Mouse (Mus musculus) left cerebral cortex, postnatal 4 days (tissue): ENCODE data around the gene Ercc1. TPM values are rescaled to one million over a fixed set of nuclear protein-coding genes. Genes with fewer than 3 reads are reported as not detected.

Experiments used
- DNase-seq: peaks from one replicate; pipeline ENCODE4 v3.0.0-alpha.2; 2022
- intact Hi-C: fragments of 180-260 bp; cut with DNase I; formaldehyde crosslinking; loops from one replicate; pipeline ENCODE4 v1.15.1; 2025
- total RNA-seq, 2 experiments: library from RNA; stranded (reverse); gene quantifications; 2 replicates each; pipeline ENCODE4 v1.2.3; 2021

Ercc1 gene
- total RNA-seq, 2 experiments from 2014 or later, result 60.1 to 70.9 TPM

DNA sequence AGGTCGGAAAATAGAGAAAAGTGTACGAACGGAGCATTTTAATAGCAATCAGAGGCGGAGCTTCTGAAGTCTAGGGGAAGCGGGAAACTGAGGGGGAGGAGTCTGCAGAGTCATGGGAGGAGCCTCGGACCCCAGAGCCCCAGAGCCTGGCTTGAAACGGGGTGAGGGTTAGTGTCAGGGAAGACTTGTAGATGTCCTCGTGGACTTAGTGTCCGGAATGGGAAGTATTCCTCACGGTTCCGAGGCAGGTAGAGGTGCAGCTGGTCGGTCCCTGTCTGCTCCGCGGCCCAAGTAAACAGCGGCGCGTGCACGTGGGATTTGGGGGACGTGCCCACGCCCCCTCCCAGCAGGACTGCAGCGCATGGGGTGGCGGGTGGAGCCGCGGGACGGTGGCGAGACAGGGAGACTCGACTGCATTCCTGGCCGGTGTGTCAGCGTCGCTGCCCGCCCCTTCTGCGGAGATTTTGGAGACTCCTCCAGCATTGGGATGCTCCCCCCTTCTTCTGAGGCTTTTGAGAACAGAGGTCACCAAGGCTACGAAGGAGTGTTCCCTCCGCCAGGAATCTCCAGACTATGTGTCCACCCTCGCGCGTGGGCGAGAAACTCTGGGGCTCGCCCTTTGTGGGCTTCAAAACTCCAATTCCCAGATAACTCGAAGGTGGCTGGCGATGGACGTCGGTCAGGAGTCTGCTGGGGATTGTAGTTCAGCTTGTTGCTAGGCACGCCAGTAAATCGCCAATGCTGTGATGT lies 15.5 kb downstream of the Ercc1 start:
- intact Hi-C loops, result no loop called here
- DNase-seq, result peak; percentile 57

DNA sequence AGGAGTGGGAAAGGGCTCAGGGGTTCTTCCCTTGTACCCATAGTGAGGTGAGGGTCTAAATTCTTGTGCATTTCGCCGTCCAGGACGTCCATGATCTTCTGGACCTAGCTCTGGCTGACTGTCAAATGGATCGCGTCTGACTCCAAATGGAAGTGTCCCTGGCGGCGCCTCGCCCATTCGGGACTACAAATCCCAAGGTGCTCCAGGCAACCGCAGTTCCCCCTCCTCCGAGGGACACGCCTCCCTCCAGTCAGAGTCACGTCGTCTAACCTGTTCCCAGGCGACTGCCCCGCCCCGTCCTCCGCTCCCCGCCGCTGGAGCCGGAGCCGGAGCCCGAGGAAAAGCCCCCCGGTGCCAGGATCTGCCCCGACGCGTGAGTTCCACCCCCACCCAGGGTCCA lies 16.4 kb downstream of the Ercc1 start:
- intact Hi-C loops, result no loop called here

DNA sequence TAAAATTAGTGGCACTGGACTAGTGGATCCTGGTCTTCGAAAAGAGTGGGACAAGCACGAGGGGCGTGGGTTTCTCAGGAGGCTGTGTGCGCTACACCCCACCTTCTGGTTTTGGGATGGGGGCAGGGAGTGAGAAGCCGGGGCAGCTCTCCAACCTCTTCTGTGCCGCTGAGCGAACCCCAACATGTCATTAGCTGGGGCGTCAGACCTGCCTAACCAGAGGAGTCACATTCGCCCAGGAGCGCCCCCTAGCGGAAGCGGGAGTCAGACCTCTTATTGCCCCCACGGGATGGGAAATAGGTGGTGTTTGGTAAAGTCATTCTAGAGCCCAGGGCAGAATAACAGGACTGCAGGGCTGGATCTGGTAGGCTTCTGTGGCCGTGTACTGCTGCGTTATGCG lies 17.1 kb downstream of the Ercc1 start:
- DNase-seq, result peak; percentile 64
- intact Hi-C loops, result no loop called here

More for the DNA sequence above, 16.4 kb downstream of the Ercc1 start:
- peak; percentile 86 for DNase-seq

DNA sequence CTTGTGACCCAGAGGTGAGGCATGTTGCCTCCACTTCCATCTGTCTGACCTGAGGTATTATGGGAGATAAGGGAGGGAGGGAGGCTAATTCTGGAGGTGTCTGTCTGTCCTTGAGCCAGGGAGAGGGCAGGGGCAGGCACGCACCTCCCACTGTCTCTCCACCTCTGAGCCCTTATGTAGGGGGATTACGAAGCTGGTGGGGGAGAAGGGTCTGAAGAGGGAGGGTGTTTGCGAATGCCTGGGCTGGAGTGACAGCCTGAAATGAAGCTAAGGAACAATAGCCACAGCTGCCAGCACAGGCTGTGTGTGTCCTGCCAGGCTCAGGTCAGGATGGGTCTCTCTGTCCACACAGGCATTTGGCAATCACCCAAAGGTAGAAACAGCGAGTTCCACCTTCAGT lies 17.7 kb downstream of the Ercc1 start:
- intact Hi-C loops, result no loop called here
- no peak for DNase-seq

DNA sequence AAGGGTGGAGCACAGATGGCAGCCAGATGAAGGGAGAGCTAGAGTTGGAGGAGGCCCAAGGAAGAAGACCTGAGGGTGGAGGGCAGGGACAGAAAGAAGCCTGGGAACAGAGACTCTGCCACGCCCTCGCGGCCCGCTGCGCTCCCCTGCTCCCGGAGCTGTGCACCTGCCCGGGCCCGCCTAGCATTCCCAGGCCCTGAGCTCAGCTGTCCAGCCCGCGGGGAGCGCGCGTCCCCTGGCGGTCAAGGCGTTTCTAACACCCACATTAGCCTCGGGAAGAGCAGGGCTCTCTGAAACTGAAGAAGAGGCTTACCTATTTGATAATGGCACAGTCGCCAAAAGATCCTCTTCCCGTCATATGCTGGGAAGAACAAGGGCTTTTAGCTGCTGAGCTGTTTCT lies 19.3 kb downstream of the Ercc1 start:
- intact Hi-C loops, result no loop called here
- peak; percentile 62 for DNase-seq

DNA sequence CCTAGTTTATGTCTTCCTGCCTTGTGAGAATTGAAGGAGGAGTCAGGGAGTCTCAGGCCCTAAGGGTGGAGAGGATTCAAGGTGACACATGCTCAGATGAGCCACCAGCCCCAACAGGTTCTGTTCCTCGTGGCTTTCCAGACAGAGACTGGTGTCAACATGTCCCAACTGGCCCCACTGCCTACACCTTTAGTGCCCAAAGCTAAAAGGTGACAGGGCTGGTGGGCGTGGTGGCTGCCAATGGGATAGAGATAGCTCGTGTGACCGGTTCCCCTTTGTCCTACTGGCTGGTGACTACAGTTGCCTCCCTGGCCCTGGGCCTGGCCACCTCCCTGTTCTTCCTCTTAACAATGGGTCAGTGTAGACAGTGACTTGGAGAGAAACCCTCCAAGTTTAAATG lies 20.8 kb downstream of the Ercc1 start:
- no peak for DNase-seq
- intact Hi-C loops, result no loop called here

DNA sequence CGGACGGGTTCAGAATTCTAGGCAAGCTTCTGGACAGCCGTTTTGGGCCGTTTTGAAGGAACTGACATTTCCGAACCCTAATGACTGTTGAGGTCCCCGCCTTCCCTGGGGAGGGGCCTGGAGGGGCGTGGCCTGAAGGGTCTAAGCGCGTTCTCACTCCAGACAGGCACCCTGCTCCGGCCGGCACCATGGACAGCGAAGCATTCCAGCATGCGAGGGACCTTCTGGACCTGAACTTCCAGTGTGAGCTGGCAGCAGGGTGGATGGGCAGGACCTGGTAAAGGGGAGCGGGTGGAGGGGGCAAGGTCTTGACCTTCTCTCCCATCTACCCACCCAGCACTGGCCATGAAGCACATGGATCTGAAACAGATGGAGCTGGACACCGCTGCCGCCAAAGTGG lies 23.8 kb downstream of the Ercc1 start:
- DNase-seq, result no peak
- intact Hi-C loops, result no loop called here

DNA sequence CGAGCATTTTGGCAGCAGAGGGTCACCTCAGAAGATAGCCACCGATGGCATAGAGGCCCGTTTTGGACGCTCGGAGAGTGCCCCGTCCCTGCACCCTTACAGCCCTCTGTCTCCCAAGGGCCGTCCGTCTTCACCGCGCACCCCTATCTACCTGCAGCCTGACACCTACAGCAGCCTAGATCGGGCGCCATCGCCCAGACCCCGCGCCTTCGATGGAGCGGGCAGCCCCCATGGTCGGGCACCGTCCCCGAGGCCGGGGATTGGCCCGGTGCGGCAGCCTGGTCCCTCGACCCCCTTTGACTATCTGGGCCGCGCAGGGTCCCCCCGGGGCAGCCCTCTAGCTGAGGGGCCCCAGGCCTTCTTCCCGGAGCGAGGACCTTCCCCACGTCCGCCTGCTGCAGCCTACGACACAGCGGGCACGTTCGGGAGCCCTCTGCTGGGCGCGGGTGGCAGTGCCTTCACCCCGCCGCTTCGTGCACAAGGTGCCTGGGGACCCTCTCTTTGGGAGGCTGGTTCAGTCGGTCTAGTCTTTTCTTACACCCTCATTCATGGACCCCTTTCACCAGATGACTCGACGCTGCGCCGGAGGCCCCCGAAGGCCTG lies 25.3 kb downstream of the Ercc1 start:
- DNase-seq, result peak; percentile 75
- intact Hi-C loops, result no loop called here

DNA sequence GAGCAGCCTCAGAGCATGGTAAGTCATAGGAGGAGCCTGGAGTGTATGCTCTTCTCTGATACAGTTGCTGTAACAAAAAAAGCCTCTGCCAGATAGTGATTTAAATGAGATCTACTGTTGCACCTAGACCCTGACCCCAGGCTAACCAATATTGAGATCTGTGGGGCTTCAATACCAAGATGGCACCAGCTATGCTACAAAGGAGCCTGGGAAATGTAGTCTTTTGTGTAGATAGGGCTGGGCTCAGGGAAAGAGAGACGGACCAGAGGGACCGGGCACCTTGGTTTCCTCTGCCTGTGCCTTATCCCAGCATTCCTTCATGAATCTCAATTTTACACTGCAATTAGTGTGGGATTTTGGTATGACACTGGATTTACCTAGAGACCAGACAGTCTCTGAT lies 28.8 kb downstream of the Ercc1 start:
- intact Hi-C loops, result no loop called here
- DNase-seq, result no peak

DNA sequence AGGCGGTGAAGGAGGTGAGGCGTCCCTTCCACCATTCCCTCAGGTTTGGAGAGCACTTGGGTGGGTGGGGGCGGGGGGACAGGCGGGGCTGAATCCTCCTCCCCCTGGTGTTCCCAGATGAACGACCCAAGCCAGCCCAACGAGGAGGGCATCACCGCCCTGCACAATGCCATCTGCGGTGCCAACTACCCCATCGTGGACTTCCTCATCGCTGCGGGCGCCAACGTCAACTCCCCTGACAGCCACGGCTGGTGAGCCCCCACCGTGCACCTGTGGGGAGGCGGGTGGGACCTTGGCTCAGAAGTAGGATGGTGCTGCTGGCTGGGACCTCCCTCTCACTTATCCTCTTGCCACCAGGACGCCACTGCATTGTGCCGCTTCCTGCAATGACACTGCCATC lies 30.8 kb downstream of the Ercc1 start:
- no peak for DNase-seq
- intact Hi-C loops, result no loop called here

DNA sequence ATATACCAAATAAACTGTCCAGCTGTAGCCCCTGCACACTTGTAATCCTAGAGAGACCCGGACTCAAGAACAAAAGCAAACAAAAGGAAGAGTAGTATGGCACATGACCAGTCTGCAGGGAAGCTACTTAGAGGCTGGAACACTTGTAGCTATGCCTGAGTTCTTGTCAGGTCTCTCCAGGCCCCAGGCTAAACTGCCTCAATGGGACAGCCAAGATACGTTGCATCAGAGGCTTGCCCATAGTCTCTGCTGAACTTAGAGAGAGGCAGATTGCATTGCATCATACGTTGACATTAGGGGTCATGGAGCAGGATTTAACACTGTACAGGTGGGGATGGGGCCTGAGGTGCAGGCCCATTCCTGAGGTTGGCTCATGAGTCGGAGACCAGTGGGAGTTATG lies 31.4 kb downstream of the Ercc1 start:
- intact Hi-C loops, result no loop called here
- no peak for DNase-seq

DNA sequence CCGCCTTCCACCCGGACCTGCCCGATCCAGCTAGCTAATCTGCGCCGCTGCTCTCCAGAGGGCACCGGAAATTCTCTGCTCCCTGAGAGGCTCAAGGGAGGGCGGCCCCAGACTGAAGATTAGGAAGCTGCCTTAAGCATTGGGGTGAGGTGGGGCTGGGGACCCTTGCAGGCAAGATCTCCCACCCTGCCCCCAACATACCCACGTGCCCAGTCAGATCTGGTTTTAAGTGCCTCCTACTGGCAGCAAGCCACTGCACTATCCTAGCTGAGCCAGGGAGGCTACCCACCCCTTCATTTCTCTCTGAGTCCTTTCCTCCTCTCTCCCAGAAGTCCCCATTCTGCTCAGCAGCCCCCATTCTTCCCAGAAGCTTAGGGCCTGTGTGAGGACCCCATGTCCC lies 33.5 kb downstream of the Ercc1 start:
- no peak for DNase-seq
- intact Hi-C loops, result no loop called here

DNA sequence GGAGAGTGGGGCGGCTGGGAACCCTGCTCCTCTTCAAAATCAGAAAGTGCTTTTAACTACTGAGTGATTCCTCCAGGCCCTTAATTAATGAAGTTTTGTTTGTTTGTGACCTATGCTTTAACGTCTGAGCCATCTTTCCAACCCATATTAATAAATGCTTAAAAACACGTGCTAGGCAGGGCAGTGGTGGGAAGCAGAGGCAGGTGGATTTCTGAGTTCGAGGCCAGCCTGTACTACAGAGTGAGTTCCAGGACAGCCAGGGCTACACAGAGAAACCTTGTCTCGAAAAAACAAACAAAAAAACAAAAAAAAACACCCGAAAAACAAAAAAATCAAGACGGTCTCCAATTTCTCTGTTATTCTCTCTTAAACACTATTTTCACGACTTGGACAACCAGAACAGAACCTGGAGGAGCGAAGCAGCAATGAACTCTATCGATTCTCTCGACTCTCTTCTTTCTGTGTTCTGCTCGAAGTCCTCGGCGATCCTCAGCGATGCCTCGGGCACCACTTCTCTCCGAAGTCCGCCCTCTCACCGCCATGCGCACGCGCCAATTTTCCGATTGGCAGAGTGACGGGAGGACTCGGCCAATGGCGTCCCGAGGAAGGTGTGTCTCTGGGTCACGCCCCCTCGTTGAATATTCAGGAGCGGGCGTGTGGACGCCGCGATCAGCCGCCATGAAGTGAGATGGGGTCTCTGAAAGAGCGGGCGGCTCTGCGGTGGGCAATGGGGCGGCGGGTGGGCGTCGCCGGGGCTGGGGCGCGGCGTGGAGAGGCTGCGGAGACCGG lies 37.0 kb downstream of the Ercc1 start, which contains the start of gene Ercc2:
Gene Ercc2 (plus strand): TSS at position 634 of the 789 bp plus-strand sequence.
- peak; percentile 99 for DNase-seq
- intact Hi-C loops, result no loop called here

DNA sequence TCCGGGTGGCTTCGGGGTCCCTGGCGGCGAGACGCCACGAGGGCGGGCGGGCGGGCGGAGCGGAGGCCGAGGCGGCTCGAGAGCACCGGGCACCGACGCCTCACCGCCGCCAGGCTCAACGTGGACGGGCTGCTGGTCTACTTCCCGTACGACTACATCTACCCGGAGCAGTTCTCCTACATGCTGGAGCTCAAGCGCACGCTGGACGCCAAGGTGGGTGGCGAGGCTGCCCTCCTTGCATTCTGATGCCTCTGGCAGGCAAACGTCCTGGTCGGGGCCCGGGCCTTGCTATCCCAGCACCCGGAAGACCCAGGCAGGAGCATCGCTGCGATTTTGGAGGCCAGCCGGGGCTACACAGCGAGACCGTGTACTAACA lies 37.6 kb downstream of the Ercc1 start:
- DNase-seq, result no peak
- intact Hi-C loops, result no loop called here

DNA sequence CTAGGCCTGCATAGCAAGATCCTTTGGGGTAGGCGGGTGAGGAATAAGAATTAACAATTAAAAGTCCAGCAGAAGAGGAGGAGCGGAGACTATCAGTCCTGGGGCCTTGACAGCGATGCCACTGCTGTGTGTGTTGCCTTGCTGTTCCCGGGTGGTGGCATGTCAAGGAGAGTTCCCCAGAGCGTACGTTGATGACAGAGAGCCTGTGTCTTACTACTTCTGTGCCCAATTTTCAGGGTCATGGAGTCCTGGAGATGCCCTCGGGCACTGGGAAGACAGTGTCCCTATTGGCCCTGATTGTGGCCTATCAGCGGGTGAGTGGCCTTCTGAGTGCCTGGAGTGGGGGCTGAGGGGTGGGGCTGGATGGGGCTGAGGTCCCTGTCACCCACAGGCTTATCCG lies 39.1 kb downstream of the Ercc1 start:
- intact Hi-C loops, result no loop called here
- DNase-seq, result no peak

DNA sequence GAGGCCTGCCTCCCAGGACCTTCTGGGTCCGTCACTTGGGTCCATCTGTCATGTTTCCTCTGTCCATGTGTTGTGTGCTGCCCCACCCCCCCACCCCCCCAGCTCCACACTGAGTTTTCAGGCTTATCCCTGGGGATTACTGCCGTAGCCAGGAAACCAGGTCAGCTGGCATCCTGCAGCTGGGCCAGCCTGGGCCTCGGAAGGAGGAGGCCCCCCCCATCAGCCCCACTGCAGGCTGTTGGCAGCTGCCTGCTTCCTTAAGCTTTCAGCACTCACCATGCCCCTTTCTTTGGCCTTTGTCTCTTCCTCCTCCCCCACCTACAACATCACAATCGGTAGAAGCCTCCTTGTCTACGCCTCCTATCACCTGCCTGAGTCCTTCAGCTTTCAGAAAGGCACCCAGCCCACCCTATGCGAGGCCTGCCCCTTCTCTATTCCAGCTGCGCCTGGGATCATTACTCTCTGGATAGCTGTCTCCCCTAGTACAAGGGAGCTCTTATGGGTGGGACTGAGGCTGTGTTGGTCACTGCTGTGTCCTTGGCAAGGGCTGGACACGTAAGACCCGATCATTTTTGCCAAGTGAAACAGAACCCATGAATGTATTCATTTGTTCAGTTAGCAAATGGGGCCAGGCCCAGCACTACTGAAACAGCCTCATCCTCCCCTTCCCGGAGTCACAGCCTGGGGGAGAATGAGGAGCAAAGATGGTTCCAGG lies 44.3 kb downstream of the Ercc1 start:
- peak; percentile 41 for DNase-seq
- intact Hi-C loops, result no loop called here

DNA sequence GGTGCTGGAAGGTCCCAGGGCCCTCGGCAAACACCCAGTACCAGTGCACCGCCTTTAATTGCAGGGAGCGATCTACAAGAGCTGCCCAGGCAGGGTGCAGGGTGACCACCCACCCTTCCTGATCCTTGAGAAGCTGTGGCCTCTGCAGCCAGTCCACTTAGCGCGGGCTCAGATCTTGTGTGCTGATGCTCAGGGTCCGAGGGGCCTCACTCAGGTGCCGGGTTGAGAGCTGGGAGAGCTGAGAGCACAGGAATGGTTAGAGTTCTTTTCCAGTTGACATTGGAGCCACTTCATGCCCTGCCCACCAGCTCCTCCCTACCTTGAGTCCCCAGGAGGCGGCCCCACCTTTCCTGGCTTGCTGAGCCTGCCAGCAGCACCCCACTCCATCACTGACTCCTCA lies 49.9 kb downstream of the Ercc1 start:
- no peak for DNase-seq
- intact Hi-C loops, result no loop called here

DNA sequence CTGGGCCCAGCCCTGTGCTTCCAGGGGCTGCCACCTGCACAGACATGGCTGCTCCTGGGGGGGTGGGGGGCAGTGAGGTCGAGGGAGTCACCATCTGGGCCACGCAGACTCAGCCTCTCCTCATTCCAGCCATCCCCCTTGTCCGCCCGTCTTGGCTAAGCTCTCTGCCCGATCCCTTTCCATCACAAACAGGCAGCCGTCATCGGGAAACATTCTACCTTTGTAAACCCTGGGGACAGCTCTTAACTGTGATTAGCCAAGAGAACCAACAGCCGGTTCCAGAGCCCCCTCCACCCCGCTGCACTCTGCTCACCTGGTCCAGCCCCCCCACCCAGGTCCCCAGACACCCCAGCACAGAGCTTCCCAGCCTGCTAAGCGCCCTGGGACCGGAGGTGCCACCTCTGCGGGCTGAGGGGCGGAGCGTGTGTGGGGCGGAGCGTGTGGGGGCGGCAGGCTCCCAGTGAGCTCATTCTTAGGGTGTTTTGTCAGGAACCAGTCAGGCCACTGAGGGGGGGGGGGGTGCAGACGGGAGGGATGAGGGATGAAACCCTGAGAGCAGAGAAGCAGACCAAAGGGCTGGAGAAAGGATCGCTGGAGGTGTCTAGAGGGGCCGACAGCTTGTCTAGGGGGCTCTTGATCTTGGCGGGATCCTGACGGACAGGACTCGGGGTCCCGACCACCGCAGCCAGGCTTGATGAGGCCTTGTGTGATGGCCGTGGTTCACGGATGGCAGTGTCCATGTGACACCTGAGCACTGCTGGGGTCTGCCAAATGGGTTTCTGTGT lies 55.1 kb downstream of the Ercc1 start:
- DNase-seq, result no peak
- intact Hi-C loops, result loop anchor here (10.0 kb wide), 1 partner anchor 305 kb away; no protein-coding TSS in a partner anchor

DNA sequence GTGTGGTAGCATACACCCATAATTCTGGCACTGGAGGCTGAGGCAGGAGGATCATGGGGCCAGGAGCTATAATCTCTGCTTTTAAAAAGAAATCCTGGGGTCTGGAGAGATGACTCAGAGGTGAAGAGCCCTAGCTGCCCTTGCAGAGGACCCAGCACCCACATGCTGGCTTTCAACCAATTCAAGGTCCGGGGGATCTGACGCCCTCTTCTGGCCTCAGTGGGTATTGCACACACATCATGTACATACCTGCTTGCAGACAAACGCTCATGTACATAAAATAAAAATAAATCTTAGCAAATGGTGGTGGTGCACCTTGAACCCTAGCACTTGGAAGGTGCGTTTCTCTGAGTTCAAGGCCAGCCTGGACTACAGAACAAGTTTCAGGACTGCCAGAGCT lies 56.4 kb downstream of the Ercc1 start:
- no peak for DNase-seq
- intact Hi-C loops, result loop anchor here (10.0 kb wide), 1 partner anchor 304 kb away; no protein-coding TSS in a partner anchor

DNA sequence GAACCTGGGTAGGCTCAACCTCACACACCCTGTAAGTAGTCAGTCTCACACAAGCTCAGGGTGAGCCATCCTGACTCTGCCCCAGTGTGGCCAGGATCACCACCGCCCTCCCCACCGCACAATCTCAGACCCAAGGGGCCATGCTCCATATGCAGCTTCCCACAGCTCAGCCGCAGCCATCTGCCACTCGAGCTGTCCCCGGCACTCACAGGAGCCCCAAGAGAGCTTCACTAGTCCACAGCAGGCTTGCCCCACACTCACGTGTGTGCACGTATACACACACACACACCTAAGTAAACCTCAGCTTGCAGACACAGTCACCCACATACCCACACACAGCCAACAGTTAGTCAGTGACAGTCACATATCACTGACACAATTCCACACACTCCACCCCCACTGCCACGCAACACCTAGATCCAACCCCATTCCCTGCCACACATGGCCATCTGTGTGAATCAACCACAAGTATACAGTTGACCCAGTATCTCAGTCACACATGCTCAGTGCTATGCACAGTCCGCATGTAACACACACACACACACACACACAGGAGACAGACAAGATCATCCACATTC lies 58.0 kb downstream of the Ercc1 start:
- no peak for DNase-seq
- intact Hi-C loops, result loop anchor here (10.0 kb wide), 1 partner anchor 302 kb away; no protein-coding TSS in a partner anchor
